Mouse (Mus musculus) left cerebral cortex, adult 11 months (tissue): ENCODE measurements around the gene Prkce.

ENCODE experiments used
- DNase-seq: peaks from one replicate; pipeline ENCODE4 v3.0.0; 2022; ENCODE audit warnings: low spot score

Prkce gene

GRCm38 (mm10) chr17:86225488-86226186 lies 58.1 kb downstream of the Prkce start:
- DNase-seq: no peak

DNA sequence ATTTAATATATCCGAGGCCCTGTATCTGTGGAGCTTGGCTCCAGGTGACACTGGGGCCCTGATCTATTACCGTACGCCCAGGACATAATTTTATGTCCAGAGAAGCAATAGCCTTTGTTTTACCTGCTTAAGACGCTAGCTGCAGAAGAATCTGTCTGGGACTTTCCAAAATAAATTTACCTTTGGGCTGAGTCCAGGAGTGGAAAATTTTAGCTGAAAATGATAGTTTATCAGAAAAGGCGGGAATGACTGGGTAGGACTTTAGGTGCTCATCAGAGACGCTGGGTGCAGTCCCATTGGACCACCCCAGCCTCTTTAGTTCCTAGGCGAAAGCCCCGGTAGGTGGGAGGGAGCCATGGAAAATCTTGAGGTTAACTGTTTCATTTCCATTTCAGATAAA lies 58.6 kb downstream of the Prkce start:
- no peak for DNase-seq

DNA sequence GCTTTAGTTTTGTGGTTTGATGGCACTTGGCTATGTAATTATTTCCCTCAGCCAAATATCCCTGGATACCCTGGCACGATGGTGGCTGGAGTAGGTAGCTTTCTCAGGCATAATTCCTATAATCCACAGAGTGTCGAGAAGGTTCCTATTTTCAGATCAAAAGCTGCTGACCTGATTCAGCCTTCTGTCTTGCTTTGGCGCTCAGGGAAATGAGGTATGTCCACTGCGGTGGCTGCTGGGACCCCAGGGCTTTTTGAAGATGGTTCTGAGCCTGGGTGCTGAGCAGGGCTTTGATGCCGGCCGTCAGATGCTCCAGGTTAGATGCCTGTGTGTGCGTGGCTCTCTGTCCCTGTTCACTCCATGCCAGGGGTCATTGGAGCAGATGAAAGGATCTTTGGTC lies 59.0 kb downstream of the Prkce start:
- DNase-seq: no peak

GRCm38 (mm10) chr17:86227389-86227788 lies 59.8 kb downstream of the Prkce start:
- no peak for DNase-seq

GRCm38 (mm10) chr17:86228850-86229249 lies 61.3 kb downstream of the Prkce start:
- DNase-seq: peak; percentile 53

DNA sequence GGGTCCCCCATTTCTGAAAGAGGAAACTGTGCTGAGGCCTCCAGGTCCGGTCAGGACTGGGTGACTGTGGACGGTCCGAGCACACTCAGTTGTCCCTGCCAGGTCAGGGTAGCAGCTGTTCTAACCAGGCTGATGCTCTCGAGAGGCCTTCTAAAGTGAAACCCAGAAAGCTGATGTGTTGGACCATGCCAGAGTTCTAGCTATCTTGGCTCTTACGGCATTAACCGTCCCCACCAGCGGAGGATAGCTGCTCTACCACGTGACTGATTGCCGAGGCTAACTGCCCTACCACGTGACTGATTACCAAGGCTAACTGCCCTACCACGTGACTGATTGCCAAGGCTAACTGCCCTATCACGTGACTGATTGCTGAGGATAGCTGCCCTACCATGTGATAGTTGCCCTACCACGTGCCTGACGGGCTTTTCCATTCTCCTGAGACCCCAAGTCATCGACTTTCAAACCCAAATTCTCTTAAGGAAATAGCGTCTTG lies 62.6 kb downstream of the Prkce start:
- no peak for DNase-seq

DNA sequence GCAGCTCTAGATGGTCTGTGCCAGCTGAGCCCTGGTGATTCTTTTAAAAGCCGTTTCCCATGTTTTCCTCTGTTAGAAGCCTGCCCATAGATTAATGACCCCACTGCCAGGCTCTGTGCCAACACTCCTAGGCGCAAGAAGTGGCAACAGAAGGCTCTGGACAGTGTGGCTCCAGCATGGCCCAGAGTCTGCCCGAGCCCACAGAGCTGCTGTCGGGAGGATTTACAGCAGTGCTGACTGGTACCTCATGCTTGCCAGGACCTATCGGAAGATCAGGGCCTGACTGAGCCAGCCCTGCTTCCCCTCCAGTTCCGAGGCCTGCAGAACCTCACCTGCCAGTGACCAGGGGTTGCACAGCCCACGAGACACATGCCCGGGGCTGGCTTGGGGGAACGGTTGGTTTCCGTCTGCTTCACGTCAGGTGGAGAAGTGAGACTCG lies 64.2 kb downstream of the Prkce start:
- no peak for DNase-seq

- DNase-seq: no peak
These were observed 64.7 kb downstream of the Prkce start for GRCm38 (mm10) chr17:86232248-86232647.

GRCm38 (mm10) chr17:86234587-86235150 lies 67.1 kb downstream of the Prkce start:
- no peak for DNase-seq

DNA sequence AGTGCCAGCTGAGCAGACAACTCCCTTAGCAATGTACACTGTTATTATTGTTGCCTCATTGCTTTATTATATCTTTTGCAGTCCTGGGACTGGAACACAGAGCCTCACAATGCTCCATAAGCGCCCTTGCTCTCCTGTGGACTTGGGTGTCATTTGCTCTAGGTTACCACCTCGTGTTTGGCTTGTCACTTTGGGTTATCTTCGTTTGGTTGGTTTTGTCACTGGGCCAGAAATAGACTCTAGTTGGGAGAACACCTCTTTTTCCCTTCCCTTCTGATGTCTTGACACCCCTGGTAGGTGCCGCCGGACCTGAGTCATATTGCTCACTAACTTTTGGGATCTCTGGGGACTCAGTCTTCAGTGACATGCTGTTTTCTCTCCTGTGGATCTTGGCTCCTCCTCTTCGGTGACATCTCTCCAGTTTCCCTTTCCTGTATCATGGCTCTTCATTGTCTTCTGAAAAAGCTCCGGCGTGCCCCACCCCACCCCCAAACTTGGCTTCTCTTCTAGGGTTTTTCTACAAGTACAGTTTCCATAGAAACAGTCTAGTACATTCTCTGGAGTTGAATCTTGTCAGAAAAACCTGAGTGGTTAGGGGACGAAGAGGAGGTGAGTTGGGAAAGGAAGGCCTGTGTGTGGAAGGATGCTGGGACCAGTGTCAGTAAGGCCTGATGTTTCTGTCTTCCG lies 68.6 kb downstream of the Prkce start:
- DNase-seq: no peak

- DNase-seq: no peak
These were observed 69.5 kb downstream of the Prkce start for GRCm38 (mm10) chr17:86236861-86237763.

DNA sequence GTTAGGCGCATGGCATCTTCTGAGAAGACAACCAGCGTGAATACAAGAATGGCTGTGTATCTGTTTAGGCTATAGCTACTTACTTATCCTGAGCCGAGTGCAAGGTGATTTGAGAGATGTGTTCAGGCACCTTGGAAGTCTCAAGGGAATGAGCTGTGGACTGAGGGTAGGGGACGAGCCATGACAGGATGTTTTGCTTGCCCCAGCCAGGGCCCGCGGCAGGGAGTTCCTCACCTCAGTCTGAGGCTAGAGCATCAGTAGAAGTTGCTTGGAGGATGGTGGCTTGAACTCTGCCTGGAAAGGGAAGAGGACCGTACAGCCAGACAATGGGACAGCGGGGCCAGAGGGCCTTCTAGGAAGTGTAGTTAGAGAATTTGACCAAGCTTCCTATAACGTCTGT lies 74.7 kb downstream of the Prkce start:
- DNase-seq: no peak

- DNase-seq: no peak
These were observed 75.5 kb downstream of the Prkce start for GRCm38 (mm10) chr17:86243109-86243527.

DNA sequence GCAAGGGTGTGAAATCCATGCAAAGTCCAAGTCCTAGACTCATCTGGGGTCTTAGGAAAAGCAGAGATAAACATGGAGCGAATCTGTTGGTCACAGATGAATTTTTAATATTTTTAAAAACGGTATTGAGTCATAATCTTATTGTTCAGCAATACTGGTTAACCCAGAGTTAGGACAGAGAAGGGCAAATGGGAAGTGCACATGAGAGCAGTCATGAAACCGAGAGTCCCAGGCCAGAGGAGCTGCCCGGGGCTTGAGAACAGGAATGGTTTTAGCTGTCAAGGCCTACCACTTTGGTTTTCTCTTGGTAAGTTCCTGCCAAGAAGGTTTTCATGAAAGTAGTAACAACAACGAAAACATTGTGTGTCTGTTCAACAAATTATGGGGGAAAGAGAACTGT lies 76.8 kb downstream of the Prkce start:
- DNase-seq: no peak

- DNase-seq: no peak
These were observed 81.2 kb downstream of the Prkce start for GRCm38 (mm10) chr17:86248832-86249231.

DNA sequence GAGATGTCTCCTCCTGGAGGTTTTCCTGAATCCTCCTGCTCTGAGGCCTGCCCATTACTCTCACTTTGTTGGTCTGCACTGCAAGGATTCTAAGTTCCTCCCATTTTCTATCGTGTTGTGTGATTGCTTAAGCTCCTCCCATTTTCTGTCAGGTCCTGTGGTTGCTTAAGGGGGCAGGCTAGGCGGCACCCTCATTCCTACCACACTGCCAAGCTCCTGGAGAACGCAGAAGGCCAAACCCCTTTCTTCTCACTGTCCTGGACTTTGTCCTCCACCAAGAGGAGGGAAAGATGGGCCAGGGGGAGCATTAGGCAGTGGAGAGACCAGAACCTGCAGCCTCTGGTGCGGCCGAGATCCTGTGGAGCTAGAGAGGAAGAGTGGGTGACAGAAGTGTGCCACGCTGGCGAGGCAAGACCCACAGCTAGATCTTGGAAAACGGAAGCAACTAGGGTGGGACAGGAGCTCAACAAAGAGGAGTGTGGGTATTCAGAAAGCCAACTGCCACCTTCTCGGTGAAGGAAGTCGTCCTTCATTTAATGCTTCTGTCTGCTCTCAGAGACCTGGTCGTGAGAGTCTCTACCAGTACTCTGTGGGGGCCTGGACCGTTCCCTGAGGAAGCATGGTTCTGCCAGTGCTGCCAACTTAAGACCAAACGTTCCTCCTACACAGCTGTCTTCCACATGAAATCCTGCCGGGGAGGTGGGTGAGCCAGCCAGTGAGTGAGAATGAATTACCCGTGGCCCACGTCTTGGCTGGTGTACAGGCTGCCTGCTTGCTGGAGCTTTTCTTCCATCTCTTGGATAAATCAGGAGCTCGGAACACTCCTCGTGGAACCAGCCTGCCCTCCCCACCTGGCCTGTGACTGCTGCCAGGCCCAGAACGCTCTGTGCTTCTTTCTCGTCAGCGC lies 82.2 kb downstream of the Prkce start:
- DNase-seq: peak; percentile 89

DNA sequence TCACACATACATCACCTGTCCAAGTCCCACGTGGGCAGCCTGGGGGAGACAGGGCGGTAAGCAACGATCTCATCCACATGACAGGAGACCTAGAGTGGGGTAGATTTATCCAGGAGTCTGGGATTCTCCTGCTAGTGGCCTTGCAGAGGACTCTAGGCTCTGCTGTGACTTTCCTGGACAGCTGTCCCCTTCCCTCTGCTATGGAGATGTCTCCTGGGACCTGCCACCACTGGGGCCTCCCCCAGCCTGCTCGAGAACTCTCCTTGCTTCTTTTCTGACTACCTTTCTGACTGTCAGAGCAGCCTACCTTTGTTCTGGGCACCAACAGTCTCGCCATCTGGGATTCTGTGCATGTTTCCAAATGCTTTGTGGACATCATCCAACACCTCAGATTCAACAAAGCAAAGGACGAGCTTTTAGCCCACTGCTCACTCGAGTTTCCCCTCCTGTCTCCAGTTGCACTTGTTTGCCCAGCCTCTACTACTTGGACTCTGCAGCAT lies 82.9 kb downstream of the Prkce start:
- no peak for DNase-seq

DNA sequence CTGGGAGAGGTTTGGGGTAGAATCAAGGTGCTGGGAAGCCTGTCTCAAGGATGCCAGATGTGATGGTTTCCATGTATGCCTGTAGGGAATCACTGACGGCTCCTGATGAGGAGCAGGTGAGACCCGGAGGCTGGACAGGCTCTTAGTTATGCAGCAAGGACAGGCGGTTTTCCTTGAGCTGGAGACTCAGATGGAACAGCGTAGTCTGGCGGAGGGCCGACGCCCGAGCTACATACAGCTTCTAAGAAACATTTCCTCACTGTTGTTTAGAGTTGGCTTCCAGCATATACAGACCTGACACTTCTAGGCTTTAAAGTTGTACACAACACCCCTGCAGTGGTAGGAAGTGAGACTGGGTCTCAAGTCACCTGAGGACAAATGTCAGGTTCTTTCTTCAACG lies 86.3 kb downstream of the Prkce start:
- DNase-seq: no peak

DNA sequence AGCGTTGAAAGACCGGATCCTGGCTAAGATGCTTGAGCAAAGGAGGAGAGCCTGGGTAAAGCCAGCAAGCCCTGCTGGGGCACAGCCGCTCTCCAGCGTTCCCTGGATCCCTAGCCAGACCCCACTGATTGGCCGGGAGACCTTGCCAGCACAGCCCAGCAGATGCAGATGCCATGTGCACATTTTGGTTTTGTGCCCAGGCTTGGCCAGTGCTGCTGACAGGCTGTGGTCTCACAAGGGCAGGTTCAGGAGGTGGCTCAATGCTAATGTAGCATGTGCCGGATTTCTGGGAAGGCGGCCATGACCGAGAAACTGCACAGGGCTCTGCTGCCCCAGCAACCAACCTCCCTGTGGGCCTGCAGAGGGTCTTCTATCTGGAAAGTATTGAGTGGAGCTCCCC lies 86.7 kb downstream of the Prkce start:
- DNase-seq: peak; percentile 68

GRCm38 (mm10) chr17:86254978-86255377 lies 87.4 kb downstream of the Prkce start:
- no peak for DNase-seq

DNA sequence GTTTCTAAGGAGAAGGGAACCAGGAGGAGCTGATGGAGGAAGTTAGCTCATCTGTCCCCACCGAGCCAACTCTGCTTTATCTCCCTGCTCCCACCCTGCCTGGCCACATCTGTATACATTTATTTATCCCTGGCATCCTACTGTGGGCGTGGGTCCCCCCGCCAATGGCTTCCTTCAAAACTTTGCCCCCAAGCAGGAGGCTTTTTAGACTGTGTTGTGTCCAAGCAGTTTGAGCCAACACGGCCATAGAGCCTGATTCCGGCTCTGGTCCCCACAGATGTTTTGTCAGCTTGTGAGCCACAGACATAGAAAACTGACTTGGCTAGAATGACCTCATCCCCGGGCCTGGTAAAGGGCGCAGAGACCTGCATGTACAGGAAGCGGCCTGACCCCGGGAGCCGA lies 89.1 kb downstream of the Prkce start:
- DNase-seq: no peak
